ENCODE assay signal across 24 mouse cellular contexts in genomic region chr6:50831725-50832124, GRCm38 (mm10).
DNase-seq lines count a peak whose midpoint lies in the region; ATAC-seq and TF ChIP-seq lines count a peak whose summit lies in the region.
"Had no signal": no experiment of that assay in that cellular context is flagged by ENCODE, and none has a peak within 500 bp of the region (broad histone marks: within the 10 kb centered on the region; RNA-seq: fewer than 3 reads in every experiment).

No protein-coding gene starts in this region.

- no peak overlapping the region for H3K4me3 ChIP-seq in heart, adult 2 months
- no peak overlapping the region for H3K4me3 ChIP-seq in heart, embryonic 11.5 days (ENCODE audit: low read depth, low read length)
- H3K4me3 ChIP-seq in liver, embryonic 14.5 days (ENCODE audit: insufficient read depth in 1 of 2, low read depth in 2 of 2, low read length in 2 of 2) = no peak overlapping the region
- no peak overlapping the region for H3K4me3 ChIP-seq in liver, embryonic 12.5 days
- peak overlapping the region; percentile 39 for H3K4me3 ChIP-seq in testis, adult 2 months (ENCODE audit: control insufficient read depth, low read depth, low read length)
- H3K4me3 ChIP-seq in forebrain, embryonic 15.5 days = no peak overlapping the region
- H3K4me3 ChIP-seq: embryonic facial prominence, embryonic 10.5 days; forebrain, embryonic 10.5 days; intestine, embryonic 15.5 days; limb, embryonic 13.5 days; liver, embryonic 15.5 days; midbrain, embryonic 15.5 days; myocyte; neural tube, embryonic 13.5 days; stomach, embryonic 15.5 days had no signal

- TF ChIP-seq CTCF in heart, adult 2 months (IDR thresholded peaks at IDR 0.05) = peak; percentile 43
- peak; percentile 29; the same call in 1 of the 2 replicates for TF ChIP-seq CTCF in liver, embryonic 14.5 days (IDR thresholded peaks at IDR 0.05; ENCODE audit: low read depth)
- TF ChIP-seq CTCF in testis, adult 2 months (IDR thresholded peaks at IDR 0.05; ENCODE audit: control insufficient read depth, insufficient read depth, insufficient replicate concordance, low read depth, low read length) = no peak

- TF ChIP-seq POLR2A in heart, adult 2 months (IDR thresholded peaks at IDR 0.05; ENCODE audit: insufficient read depth, low read depth, low read length) = no peak
- TF ChIP-seq POLR2A in testis, adult 2 months (IDR thresholded peaks at IDR 0.05; ENCODE audit: control insufficient read depth, low read depth, low read length) = no peak

- 61% methylated on average over 5 of the region's 5 CpGs for WGBS in heart, adult 2 months
- 61% methylated on average over 5 of the region's 5 CpGs for WGBS in heart, embryonic 11.5 days (ENCODE audit: insufficient replicate concordance)
- 47% methylated on average over 5 of the region's 5 CpGs for WGBS in liver, embryonic 14.5 days (ENCODE audit: insufficient replicate concordance)
- 57% methylated on average over 5 of the region's 5 CpGs for WGBS in liver, embryonic 12.5 days (ENCODE audit: insufficient replicate concordance)
- 78% methylated on average over 5 of the region's 5 CpGs for WGBS in forebrain, embryonic 15.5 days

- no peak overlapping the region for H3K27ac ChIP-seq in heart, adult 2 months
- no peak overlapping the region for H3K27ac ChIP-seq in heart, embryonic 11.5 days (ENCODE audit: low read depth, low read length)
- H3K27ac ChIP-seq in liver, embryonic 14.5 days = no peak overlapping the region
- H3K27ac ChIP-seq in liver, embryonic 12.5 days = no peak overlapping the region
- no peak overlapping the region for H3K27ac ChIP-seq in testis, adult 2 months (ENCODE audit: control insufficient read depth, insufficient read depth, low read depth, low read length)
- H3K27ac ChIP-seq in forebrain, embryonic 15.5 days (replicated peaks) = no peak overlapping the region
- H3K27ac ChIP-seq: embryonic facial prominence, embryonic 10.5 days; forebrain, embryonic 10.5 days; intestine, embryonic 15.5 days; limb, embryonic 13.5 days; liver, embryonic 15.5 days; midbrain, embryonic 15.5 days; neural tube, embryonic 13.5 days; stomach, embryonic 15.5 days had no signal

- TF ChIP-seq EP300 in heart, adult 2 months (IDR thresholded peaks at IDR 0.05; ENCODE audit: insufficient read depth, low read depth, low read length) = no peak
- no peak for TF ChIP-seq EP300 in liver, embryonic 14.5 days (IDR thresholded peaks at IDR 0.05; ENCODE audit: low read depth)

- no peaks in the 10 kb centered on the region for H3K79me2 ChIP-seq in heart, adult 2 months (replicated peaks; ENCODE audit: control insufficient read depth, insufficient read depth, low read length)

- ATAC-seq in heart, embryonic 11.5 days (replicated peaks; ENCODE audit: insufficient number of reproducible peaks, low FRiP score, low TSS enrichment) = no peak
- ATAC-seq in liver, embryonic 14.5 days (ENCODE audit: insufficient read depth) = no peak
- no peak for ATAC-seq in liver, embryonic 12.5 days
- ATAC-seq in forebrain, embryonic 15.5 days (replicated peaks) = no peak
- ATAC-seq: CD4-positive, CD25-positive, alpha-beta regulatory T cell, adult 4 months; forebrain, postnatal 0 days; hindbrain, embryonic 16.5 days; intestine, embryonic 15.5 days; midbrain, embryonic 15.5 days had no signal

- no peaks in the 10 kb centered on the region for H3K27me3 ChIP-seq in heart, adult 2 months (ENCODE audit: control insufficient read depth, insufficient read depth, low read length)
- no peaks in the 10 kb centered on the region for H3K27me3 ChIP-seq in heart, embryonic 11.5 days (ENCODE audit: control insufficient read depth, insufficient read depth, low read length)
- H3K27me3 ChIP-seq in liver, embryonic 14.5 days (ENCODE audit: control insufficient read depth, insufficient read depth, low read length) = no peaks in the 10 kb centered on the region
- no peaks in the 10 kb centered on the region; the same call in 1 of the 2 replicates for H3K27me3 ChIP-seq in liver, embryonic 12.5 days (replicated peaks)
- no peaks in the 10 kb centered on the region for H3K27me3 ChIP-seq in testis, adult 2 months (ENCODE audit: control insufficient read depth, insufficient read depth, low read length)
- no peaks in the 10 kb centered on the region for H3K27me3 ChIP-seq in forebrain, embryonic 15.5 days
- H3K27me3 ChIP-seq: intestine, embryonic 15.5 days; limb, embryonic 13.5 days; liver, embryonic 15.5 days; midbrain, embryonic 15.5 days; neural tube, embryonic 13.5 days; stomach, embryonic 15.5 days had no signal

- DNase-seq in heart, adult 2 months = no peak
- DNase-seq in liver, embryonic 14.5 days (ENCODE audit: low read depth in 3 of 3, low spot score in 3 of 3) = no peak
- DNase-seq in testis, postnatal 10 days (ENCODE audit: low spot score) = no peak
- DNase-seq: adrenal gland, adult 2 months; cerebellum, adult 11 months; cerebellum, adult 9-11 months; forebrain, postnatal 0 days; gastrocnemius, postnatal 25 days; lung, postnatal 4 days had no signal

- H3K9me3 ChIP-seq in heart, embryonic 11.5 days (replicated peaks; ENCODE audit: control insufficient read depth, low read length) = no peaks in the 10 kb centered on the region
- no peaks in the 10 kb centered on the region for H3K9me3 ChIP-seq in liver, embryonic 14.5 days (ENCODE audit: control insufficient read depth, low read length)
- no peaks in the 10 kb centered on the region for H3K9me3 ChIP-seq in liver, embryonic 12.5 days (replicated peaks)
- H3K9me3 ChIP-seq in forebrain, embryonic 15.5 days = no peaks in the 10 kb centered on the region; the same call in 1 of the 2 replicates
- H3K9me3 ChIP-seq: forebrain, embryonic 10.5 days; intestine, embryonic 15.5 days; liver, embryonic 15.5 days; midbrain, embryonic 15.5 days; stomach, embryonic 15.5 days had no signal

- no peaks in the 10 kb centered on the region for H3K4me1 ChIP-seq in heart, adult 2 months (ENCODE audit: control insufficient read depth, insufficient read depth, low read length)
- H3K4me1 ChIP-seq in heart, embryonic 11.5 days (ENCODE audit: control insufficient read depth, insufficient read depth, low read length) = no peaks in the 10 kb centered on the region
- no peaks in the 10 kb centered on the region for H3K4me1 ChIP-seq in liver, embryonic 14.5 days (replicated peaks; ENCODE audit: control insufficient read depth in 2 of 2, insufficient read depth in 2 of 2, low read length in 1 of 2)
- H3K4me1 ChIP-seq in liver, embryonic 12.5 days = no peaks in the 10 kb centered on the region
- no peaks in the 10 kb centered on the region for H3K4me1 ChIP-seq in testis, adult 2 months (ENCODE audit: control insufficient read depth, insufficient read depth, low read length)
- no peaks in the 10 kb centered on the region for H3K4me1 ChIP-seq in forebrain, embryonic 15.5 days
- H3K4me1 ChIP-seq: embryonic facial prominence, embryonic 10.5 days; forebrain, embryonic 10.5 days; intestine, embryonic 15.5 days; limb, embryonic 13.5 days; liver, embryonic 15.5 days; midbrain, embryonic 15.5 days; neural tube, embryonic 13.5 days; stomach, embryonic 15.5 days had no signal

- H3K9ac ChIP-seq in heart, adult 2 months (ENCODE audit: low read depth, low read length) = no peak overlapping the region
- H3K9ac ChIP-seq in heart, embryonic 11.5 days (ENCODE audit: low read depth, low read length) = no peak overlapping the region
- H3K9ac ChIP-seq in liver, embryonic 14.5 days (replicated peaks) = no peak overlapping the region
- no peak overlapping the region for H3K9ac ChIP-seq in liver, embryonic 12.5 days
- H3K9ac ChIP-seq in forebrain, embryonic 15.5 days (replicated peaks) = no peak overlapping the region
- H3K9ac ChIP-seq: forebrain, postnatal 0 days; intestine, embryonic 15.5 days; limb, embryonic 13.5 days; liver, embryonic 15.5 days; midbrain, embryonic 15.5 days; neural tube, embryonic 13.5 days; stomach, embryonic 15.5 days had no signal

- no peaks in the 10 kb centered on the region for H3K36me3 ChIP-seq in heart, adult 2 months (ENCODE audit: control insufficient read depth, insufficient read depth, low read length)
- H3K36me3 ChIP-seq in heart, embryonic 11.5 days (ENCODE audit: control insufficient read depth, insufficient read depth, low read length) = no peaks in the 10 kb centered on the region
- H3K36me3 ChIP-seq in liver, embryonic 14.5 days (replicated peaks; ENCODE audit: control insufficient read depth, insufficient read depth, low read depth) = no peaks in the 10 kb centered on the region
- H3K36me3 ChIP-seq in liver, embryonic 12.5 days = no peaks in the 10 kb centered on the region
- no peaks in the 10 kb centered on the region for H3K36me3 ChIP-seq in testis, adult 2 months (ENCODE audit: control insufficient read depth, insufficient read depth, low read length)
- no peaks in the 10 kb centered on the region for H3K36me3 ChIP-seq in forebrain, embryonic 15.5 days
- H3K36me3 ChIP-seq: embryonic facial prominence, embryonic 10.5 days; forebrain, embryonic 10.5 days; intestine, embryonic 15.5 days; limb, embryonic 13.5 days; liver, embryonic 15.5 days; midbrain, embryonic 15.5 days; neural tube, embryonic 13.5 days; stomach, embryonic 15.5 days had no signal

- intact Hi-C loops in heart, adult 2 months (cut with DNase I) = no loop called here

- H3K4me2 ChIP-seq in heart, embryonic 11.5 days = no peak overlapping the region
- H3K4me2 ChIP-seq in liver, embryonic 14.5 days (ENCODE audit: low read depth) = no peak overlapping the region
- no peak overlapping the region for H3K4me2 ChIP-seq in liver, embryonic 12.5 days
- H3K4me2 ChIP-seq in forebrain, embryonic 15.5 days (replicated peaks) = no peak overlapping the region
- H3K4me2 ChIP-seq: intestine, embryonic 15.5 days; limb, embryonic 13.5 days; liver, embryonic 15.5 days; midbrain, embryonic 15.5 days; neural tube, embryonic 13.5 days; stomach, embryonic 15.5 days had no signal
